Mouse (Mus musculus): Measurements from ENCODE around the gene Foxc1. TPM values are rescaled to one million over a fixed set of nuclear protein-coding genes. Genes with fewer than 3 reads are reported as not detected.

The Foxc1 gene
- total RNA-seq (2021): 1 to 10 TPM; 5.5 to 6.6 TPM

GRCm38 (mm10) chr13:31806428-31806832 is at the start of gene Foxc1:
TSS of gene Foxc1 (plus strand) at chr13:31806633.
- DNase-seq (ENCODE audit: low spot score in 2 of 2): peak; percentile 49 to 68
- intact Hi-C loops (cut with DNase I): loop anchor here (5.0 kb wide), 1 partner anchor 179 kb away; the partner anchor contains the start of gene Foxf2

- DNase-seq (ENCODE audit: low spot score in 2 of 2): no peak
- intact Hi-C loops (cut with DNase I): no loop called here
Observed at GRCm38 (mm10) chr13:31760411-31760810, 46.0 kb upstream of the Foxc1 start.

GRCm38 (mm10) chr13:31761057-31761456 is 45.4 kb upstream of the Foxc1 start:
- intact Hi-C loops (cut with DNase I): no loop called here
- no peak for DNase-seq (ENCODE audit: low spot score in 2 of 2)

GRCm38 (mm10) chr13:31764419-31764818 is 42.0 kb upstream of the Foxc1 start:
- intact Hi-C loops (cut with DNase I): no loop called here
- DNase-seq (ENCODE audit: low spot score in 2 of 2): no peak

- intact Hi-C loops (cut with DNase I): no loop called here
- no peak for DNase-seq (ENCODE audit: low spot score in 2 of 2)
Observed at GRCm38 (mm10) chr13:31765564-31765963, 40.9 kb upstream of the Foxc1 start.

GRCm38 (mm10) chr13:31772882-31773281 is 33.6 kb upstream of the Foxc1 start:
- intact Hi-C loops (cut with DNase I): no loop called here
- no peak for DNase-seq (ENCODE audit: low spot score in 2 of 2)

GRCm38 (mm10) chr13:31775762-31776161 is 30.7 kb upstream of the Foxc1 start:
- DNase-seq (ENCODE audit: low spot score in 2 of 2): no peak
- intact Hi-C loops (cut with DNase I): no loop called here

GRCm38 (mm10) chr13:31779281-31779981 is 27.0 kb upstream of the Foxc1 start:
- intact Hi-C loops (cut with DNase I): no loop called here
- DNase-seq (ENCODE audit: low spot score in 2 of 2): no peak

GRCm38 (mm10) chr13:31780299-31780698 is 26.1 kb upstream of the Foxc1 start:
- DNase-seq (ENCODE audit: low spot score in 2 of 2): no peak
- intact Hi-C loops (cut with DNase I): no loop called here

GRCm38 (mm10) chr13:31782063-31782462 is 24.4 kb upstream of the Foxc1 start:
- no peak for DNase-seq (ENCODE audit: low spot score in 2 of 2)
- intact Hi-C loops (cut with DNase I): no loop called here

GRCm38 (mm10) chr13:31784757-31785156 is 21.7 kb upstream of the Foxc1 start:
- intact Hi-C loops (cut with DNase I): no loop called here
- no peak for DNase-seq (ENCODE audit: low spot score in 2 of 2)

- DNase-seq (ENCODE audit: low spot score in 2 of 2): peak; percentile 55 to 58
- intact Hi-C loops (cut with DNase I): loop anchor here (2.0 to 5.0 kb wide), 7 partner anchors 422 to 1005 kb away; no protein-coding TSS in a partner anchor
Observed at GRCm38 (mm10) chr13:31792480-31793132, 13.8 kb upstream of the Foxc1 start.

GRCm38 (mm10) chr13:31793163-31793562 is 13.3 kb upstream of the Foxc1 start:
- no peak for DNase-seq (ENCODE audit: low spot score in 2 of 2)
- intact Hi-C loops (cut with DNase I): loop anchor here (2.0 to 5.0 kb wide), 7 partner anchors 422 to 1004 kb away; no protein-coding TSS in a partner anchor

- intact Hi-C loops (cut with DNase I): no loop called here
Observed at GRCm38 (mm10) chr13:31797346-31797745, 9.1 kb upstream of the Foxc1 start.

GRCm38 (mm10) chr13:31798075-31798474 is 8.4 kb upstream of the Foxc1 start:
- intact Hi-C loops (cut with DNase I): no loop called here
- DNase-seq (ENCODE audit: low spot score in 2 of 2): no peak

More at GRCm38 (mm10) chr13:31797346-31797745, 9.1 kb upstream of the Foxc1 start:
- no peak for DNase-seq (ENCODE audit: low spot score in 2 of 2)

GRCm38 (mm10) chr13:31800581-31801576 is 5.6 kb upstream of the Foxc1 start:
- DNase-seq (ENCODE audit: low spot score in 2 of 2): peak; percentile 80 to 81
- intact Hi-C loops (cut with DNase I): loop anchor here (1.0 to 2.0 kb wide), 6 partner anchors 155 to 880 kb away; no protein-coding TSS in a partner anchor

- DNase-seq (ENCODE audit: low spot score in 2 of 2): no peak
- intact Hi-C loops (cut with DNase I): loop anchor here (1.0 to 2.0 kb wide), 6 partner anchors 154 to 879 kb away; no protein-coding TSS in a partner anchor
Observed at GRCm38 (mm10) chr13:31801703-31802305, 4.6 kb upstream of the Foxc1 start.

GRCm38 (mm10) chr13:31802447-31802846 is 4.0 kb upstream of the Foxc1 start:
- no peak for DNase-seq (ENCODE audit: low spot score in 2 of 2)
- intact Hi-C loops (cut with DNase I): no loop called here
